Mouse (Mus musculus) forelimb bud, embryonic 11.5 days (tissue): ENCODE results near the gene Dapp1.
"Not testable (repeated sequence)": the region's sequence is repeated elsewhere in the genome, so short reads cannot be mapped to it uniquely, and the experiment has no call there.

Experiments used
- DNase-seq: peaks from one replicate; pipeline ENCODE4 v3.0.0-alpha.2; 2012; ENCODE audit warnings: low read depth, low spot score

Gene Dapp1

DNA sequence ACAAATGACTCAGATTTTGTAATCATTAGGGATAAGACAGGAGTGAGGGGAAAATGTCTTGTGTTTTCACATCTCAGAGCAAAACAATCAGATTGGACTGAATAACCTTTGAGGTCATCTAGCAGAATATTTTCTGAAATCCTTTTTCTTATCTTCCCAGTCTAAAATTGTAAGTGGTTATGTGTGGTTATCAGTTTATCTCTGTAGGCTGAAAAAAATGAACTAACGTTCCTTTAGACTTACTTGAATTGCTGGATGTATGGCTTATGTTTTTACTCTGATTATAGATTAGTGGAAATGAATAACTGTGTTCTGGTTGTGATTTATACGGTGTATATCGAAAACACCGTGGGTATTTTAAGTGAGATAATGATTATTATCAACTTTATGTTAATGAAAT is 60.8 kb downstream of the Dapp1 start:
- no peak for DNase-seq

DNA sequence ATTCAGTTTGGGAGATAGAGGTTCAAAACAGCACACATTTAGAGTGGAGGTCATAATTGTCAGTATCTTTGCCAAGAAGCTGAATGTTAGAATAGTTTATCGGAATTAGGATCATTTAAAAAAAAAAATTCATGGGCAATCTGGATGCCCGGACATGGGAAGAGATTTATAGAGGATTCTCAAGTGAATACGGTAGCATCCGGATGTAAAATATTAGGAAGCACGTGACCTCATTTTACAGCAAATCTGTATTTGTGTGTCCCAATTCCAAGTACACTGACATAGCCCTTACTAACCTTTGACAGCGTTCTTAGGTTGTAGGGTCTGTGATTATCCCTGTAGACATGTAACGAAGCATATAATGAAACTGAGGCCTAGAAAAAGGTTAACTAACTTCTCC is 61.9 kb downstream of the Dapp1 start:
- DNase-seq = no peak

DNA sequence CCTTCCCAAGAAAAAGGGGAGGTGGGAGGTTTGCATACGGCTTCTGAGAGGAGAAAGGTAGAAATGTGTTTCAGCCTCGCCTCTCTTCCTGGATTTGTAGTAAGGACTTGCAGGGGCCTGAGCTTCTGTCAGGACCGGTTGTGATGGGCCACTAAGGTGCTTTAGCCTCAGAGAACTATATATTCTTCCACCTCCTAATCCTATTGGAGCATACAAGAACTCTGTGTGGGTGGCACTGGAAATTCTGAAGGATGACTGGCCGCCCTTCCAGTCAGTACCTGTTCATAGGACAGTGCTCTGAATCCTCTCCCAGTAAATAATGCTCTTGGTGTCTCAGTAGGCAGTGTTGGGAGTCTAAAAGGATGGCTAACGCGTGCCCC is 62.4 kb downstream of the Dapp1 start:
- no peak for DNase-seq

DNA sequence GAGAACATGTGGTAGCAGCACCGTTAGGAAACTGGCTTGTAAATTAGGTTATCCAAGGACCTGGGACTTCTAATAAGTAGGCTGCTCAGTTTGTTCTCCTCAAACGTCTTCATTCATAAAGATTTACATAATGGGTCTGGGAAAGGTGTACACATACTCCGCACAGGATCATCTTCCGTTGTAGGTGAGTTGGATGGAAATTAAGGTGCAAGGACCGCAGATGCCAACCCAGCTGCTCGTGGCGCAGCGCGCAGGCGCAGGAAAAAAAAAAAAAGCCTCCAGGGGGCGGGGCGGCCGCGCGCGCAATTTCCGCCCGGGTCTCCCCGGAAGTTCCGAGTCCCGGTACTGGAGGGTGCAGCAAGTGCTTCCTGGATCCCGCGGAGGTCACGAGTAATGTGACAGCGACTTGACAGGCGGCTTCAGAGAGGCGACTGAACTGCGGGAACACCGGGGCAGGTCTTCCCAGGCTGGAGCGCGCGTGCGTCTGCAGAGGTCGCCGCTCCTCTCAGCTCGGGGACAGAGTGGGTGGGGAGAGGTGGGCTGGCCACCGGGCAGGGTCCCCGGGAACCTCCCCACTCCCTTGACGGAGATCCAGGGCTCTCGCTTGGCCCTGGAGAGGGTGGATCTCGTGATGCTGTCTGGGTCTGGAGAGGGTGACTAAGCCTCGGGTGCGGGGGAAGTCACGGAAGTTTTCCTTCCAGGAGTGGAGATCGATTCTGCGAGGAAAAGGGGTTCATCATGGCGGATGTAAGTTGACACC is 63.0 kb downstream of the Dapp1 start, which contains the start of gene Lamtor3:
Lamtor3 (plus strand) TSS at position 335 of the 760 bp plus-strand sequence.
- peak; percentile 82 for DNase-seq

DNA sequence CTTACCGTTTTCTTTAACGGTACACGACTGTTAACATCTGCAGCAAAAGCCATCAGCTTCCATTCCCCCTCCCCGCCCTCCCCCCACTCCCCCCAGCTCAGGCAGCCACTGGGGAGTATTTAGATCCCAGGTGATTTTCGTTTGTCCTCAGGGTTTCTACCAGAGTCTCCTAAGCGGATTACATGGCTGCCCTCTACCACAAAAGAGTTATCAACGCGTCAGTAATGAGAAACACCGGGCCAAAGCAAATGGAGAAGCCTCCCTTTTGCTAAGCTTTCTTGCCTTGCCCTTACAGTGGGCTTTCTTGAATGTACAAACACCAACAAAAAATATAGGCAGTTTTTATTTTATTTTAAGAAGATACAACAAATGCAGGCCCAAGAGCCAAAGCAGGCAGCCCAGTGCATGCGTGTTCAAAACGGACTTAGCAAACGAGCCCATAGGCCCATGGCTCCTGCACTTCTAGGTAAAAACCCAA is 63.6 kb downstream of the Dapp1 start:
- DNase-seq = no peak

DNA sequence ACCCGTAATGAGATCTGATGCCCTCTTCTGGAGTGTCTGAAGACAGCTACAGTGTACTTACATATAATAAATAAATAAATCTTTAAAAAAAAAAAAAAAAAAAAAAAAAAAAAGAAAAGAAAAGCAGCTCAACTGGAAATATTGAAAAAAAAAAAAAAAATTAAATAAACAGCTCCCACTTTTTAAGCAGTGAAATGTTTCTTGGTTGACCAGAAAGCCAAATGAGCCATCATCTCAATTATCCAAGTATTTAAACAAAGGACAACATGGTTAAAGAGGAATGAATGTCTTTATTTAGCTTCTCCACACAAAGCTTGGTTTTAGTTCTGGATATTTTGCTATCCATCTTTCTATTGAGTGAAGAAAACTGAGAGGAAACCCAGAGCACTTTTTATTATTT is 66.8 kb downstream of the Dapp1 start:
- not testable (repeated sequence) for DNase-seq

DNA sequence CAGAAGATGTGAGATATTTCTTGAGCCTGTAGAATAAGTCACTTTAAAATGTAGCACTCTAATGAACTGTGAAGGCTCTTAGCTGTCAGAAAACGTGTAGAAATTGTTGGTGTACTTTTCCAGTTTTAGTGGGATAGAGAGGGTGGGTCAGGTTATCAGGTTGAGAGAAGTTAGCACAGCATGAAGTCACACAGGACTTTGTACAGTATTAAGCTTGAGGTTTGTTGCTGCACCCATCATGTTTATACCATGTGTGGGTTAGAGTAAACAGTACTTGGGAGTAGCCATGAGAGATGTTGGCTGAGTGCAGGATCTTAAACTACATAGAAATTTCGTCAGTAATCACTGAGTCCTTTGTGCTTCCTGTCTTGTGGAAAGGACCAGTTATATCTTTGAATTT is 68.3 kb downstream of the Dapp1 start:
- DNase-seq = no peak

DNA sequence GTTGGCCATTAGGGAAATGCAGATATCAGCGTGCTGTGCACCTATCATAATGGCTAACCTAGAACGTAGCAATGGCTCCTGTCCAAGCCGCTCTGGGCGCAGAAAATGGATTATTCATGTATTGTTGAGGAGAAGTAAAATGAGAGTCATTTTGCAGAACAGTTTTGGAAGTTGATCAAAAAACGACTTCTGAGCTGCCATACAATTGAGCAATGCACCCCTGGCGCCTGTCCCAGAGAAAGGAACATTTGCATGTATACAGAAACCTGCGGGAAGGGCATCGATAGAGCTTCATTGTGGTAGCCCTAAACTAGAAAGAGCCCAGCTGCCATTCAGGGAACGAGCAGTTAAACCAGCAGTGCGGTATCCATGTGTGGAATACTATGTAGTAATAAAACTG is 81.2 kb downstream of the Dapp1 start:
- no peak for DNase-seq

DNA sequence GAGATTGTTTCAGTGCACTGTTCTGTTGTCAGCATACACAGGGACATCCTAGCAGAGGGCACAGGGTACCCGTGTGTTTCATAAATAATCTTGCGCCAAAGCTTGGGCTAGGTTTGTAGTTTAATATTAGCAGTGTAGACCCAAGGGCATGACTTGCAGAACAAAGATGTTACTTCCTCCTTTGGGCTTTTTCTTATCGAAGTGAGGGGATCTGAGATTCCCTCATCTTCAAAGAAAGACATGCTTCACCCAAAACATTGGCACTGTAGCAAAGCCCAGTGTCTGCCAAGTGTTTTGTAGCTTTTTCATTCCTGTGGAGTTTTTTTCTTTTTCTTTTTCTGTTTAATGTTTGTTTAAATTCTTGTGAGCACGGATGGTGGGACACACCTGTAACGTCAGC is 83.7 kb downstream of the Dapp1 start:
- DNase-seq = no peak

DNA sequence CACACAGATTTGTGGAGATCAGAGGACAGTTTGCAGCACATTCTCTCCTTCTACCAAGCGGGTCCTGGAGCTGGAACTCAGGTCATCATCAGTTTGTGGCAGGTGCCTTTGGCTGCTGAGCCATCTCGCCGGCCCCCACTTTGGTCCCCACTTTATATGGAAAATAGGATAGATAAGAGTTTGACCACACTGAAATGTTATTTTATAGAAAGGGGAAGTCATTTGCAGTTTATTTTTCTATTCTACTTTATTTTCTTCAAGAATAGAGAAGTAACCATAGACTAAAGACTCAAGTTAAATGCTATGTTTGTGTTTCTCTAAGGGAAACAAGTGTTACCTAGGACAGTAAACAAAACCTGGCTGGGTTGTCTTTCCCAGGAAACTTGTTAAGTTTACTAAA is 84.5 kb downstream of the Dapp1 start:
- no peak for DNase-seq

DNA sequence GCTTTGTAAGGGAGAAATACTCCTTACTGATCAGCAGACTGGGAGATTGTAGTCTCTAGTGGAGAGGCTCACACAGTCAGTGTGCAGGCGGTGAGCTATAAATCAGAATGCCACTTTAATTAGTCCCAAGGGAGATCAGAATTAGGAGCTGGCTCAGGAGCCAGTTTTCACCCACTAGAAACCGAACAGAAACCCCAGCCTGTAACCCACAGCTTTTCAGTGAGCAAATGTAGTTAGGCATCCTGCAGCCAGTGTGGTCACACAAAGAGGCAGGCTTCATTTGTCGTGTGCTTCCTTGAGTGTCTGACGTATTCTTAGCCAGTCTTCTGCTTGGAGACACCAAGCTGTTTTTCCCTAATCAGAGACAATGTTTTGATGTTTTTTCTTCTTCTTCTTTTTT is 85.0 kb downstream of the Dapp1 start:
- DNase-seq = no peak

DNA sequence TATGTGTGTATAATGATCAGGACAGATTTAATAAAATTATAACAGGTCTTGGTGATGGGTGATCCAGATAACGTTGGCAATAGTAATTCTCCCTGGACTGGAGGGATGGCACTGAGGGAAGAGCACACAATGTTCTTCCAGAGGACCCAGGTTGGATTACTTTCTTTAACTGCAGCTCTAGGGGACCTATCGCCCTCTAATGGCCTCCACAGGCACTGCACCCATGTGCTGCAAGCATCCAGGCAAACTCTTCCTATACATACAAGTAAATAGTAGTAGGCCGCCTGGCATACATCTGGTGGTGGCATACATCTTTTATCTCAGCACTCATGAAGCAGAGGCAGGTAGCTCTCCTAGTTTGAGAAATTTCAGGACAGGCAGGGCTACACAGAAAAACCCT is 86.1 kb downstream of the Dapp1 start:
- no peak for DNase-seq

DNA sequence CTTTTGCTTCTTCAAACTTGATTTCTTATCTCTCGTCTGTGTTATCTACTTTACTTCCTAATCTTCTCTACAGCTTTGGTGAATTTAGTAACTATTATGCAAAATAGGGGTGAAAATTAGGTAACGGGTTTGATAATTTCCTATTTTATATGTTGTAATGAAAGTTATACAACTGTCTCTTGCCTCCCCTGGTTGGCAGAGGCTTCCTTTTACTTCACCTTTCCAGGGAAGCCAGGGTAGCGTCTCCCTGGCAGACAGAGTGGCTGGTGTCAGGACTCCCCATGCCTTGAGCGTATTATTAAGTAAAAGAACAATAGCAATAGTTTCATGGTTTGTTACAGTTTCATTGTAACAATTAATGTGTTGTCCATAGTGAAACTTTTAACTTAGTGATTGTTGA is 87.6 kb downstream of the Dapp1 start:
- no peak for DNase-seq

DNA sequence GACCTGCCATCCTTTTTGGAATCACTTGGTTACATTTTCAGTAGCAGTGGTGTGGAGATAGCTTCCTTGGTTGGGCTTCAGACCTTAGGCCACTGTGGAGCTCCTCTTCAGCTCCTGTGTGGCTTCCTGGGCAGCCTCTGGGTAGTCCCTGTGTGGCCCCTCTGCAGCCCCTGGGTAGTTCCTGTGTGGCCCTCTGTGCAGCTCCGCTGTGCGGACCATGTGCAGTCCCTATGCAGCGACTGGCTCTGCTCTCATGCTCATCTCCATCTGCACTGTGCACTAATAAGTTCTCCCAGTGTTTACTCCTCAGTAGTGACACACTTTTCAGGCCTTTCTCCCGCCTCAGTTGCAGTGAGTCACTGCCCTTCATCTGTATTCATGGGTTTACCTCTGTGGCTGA is 89.2 kb downstream of the Dapp1 start:
- no peak for DNase-seq

DNA sequence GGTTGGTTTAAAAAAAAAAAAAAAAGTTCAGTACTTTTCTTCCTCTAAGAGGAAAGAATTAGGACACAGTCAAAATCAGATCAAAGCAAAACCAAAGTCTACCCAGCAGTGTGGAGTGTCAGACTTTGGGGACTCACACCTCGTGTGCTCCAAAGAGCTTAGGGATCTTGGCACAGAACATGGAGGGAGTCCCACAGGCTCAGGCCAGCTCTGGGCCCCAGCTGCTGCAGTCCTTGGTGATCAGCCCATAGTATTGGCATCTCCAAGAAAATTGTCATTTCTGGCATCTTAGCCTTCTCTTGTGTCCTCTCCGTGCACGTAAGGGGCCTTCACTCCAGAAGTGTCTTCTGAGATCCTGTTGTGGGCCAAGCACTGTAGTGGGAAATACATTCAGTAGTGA is 90.3 kb downstream of the Dapp1 start:
- no peak for DNase-seq

DNA sequence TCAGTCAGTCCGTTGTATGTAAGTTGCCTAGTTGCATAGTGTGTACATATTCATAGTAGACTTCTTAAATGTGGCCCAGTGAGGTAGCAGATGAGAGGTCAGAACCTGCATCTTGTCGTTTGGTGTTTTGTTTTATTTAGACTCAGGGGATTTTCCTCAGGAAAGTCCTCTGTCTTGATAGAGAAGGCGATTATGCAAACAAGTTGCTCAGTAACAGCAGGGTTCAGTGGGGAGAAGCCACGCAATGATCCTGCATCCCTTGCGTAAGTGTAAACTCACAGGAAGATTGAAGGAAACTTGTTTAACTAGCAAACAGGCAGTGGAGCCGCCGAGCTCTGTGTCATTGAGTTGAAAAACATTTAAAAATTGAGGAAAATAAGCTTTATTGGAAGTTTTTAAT is 93.4 kb downstream of the Dapp1 start:
- no peak for DNase-seq

DNA sequence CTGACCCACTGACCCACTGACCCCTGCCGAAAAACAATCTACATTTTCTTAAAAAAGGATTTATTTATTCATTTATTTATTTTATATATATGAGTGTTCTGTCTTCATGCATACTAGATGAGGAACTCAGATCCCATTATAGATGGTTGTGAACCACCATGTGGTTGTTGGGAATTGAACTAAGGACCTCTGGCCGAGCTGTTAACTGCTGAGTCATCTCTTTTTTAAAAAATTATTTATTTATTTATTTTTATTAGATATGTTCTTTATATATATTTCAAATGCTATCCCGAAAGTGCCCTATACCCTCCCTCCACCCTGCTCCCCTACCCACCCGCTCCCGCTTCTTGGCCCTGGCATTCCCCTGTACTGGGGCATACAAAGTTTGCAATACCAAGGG is 100.3 kb downstream of the Dapp1 start:
- DNase-seq = no peak
